Mouse (Mus musculus): ENCODE measurements around the gene Rwdd2b. TPM values are rescaled to one million over a fixed set of nuclear protein-coding genes. Genes with fewer than 3 reads are reported as not detected.
A peak's percentile ranks its signal among the peaks of the same experiment; 100 is the strongest.

Rwdd2b gene
- polyA plus RNA-seq (2014; fragmentation: Nextera tagmentation; extraction: Ambion mirVana), result 11.9 and 12.0 TPM in 2 replicates

- DNase-seq (ENCODE audit: low spot score) (peak; percentile 97), ATAC-seq (peak; percentile 99)
- under 1% methylated on average over 38 of the region's 38 CpGs for WGBS
- no peaks in the 10 kb centered on the region for H3K36me3 ChIP-seq (ENCODE audit: control insufficient read depth, insufficient read depth, low read length)
- H3K9me3 ChIP-seq (replicated peaks; ENCODE audit: control insufficient read depth, low read length), result no peaks in the 10 kb centered on the region
- peak within 1 kb of the TSS; percentile 81 for H3K27ac ChIP-seq (ENCODE audit: low read depth, low read length)
- peak within 1 kb of the TSS; percentile 84 for H3K4me2 ChIP-seq (ENCODE audit: low read length)
- H3K4me3 ChIP-seq (ENCODE audit: low read depth, low read length), result peak within 1 kb of the TSS; percentile 53
- H3K27me3 ChIP-seq (replicated peaks; ENCODE audit: control insufficient read depth, insufficient read depth, low read length), result no peaks in the 10 kb centered on the region
- H3K9ac ChIP-seq (ENCODE audit: low read length), result peak within 1 kb of the TSS; percentile 75
- peaks cover 11% of the 10 kb centered on the region for H3K4me1 ChIP-seq (ENCODE audit: control insufficient read depth, insufficient read depth, low read length)
Observed at GRCm38 (mm10) chr16:87440184-87440686, at the start of gene Rwdd2b. Gene Rwdd2b (minus strand): TSS chr16:87440573.

- ATAC-seq (no peak), DNase-seq (ENCODE audit: low spot score) (no peak)
- no peak overlapping the region for H3K27ac ChIP-seq (ENCODE audit: low read depth, low read length)
- H3K4me2 ChIP-seq (ENCODE audit: low read length), result no peak overlapping the region
- H3K4me3 ChIP-seq (ENCODE audit: low read depth, low read length), result no peak overlapping the region
- H3K27me3 ChIP-seq (replicated peaks; ENCODE audit: control insufficient read depth, insufficient read depth, low read length), result no peaks in the 10 kb centered on the region
- WGBS, result 88% methylated on average over 2 of the region's 2 CpGs
- H3K36me3 ChIP-seq (ENCODE audit: control insufficient read depth, insufficient read depth, low read length), result peaks cover 92% of the 10 kb centered on the region
- H3K9ac ChIP-seq (ENCODE audit: low read length), result no peak overlapping the region
- H3K4me1 ChIP-seq (ENCODE audit: control insufficient read depth, insufficient read depth, low read length), result no peaks in the 10 kb centered on the region
- no peaks in the 10 kb centered on the region for H3K9me3 ChIP-seq (replicated peaks; ENCODE audit: control insufficient read depth, low read length)
Observed at GRCm38 (mm10) chr16:87488605-87489004, 48.2 kb upstream of the Rwdd2b start.

- WGBS, result 96% methylated on average over 5 of the region's 5 CpGs
- H3K27ac ChIP-seq (ENCODE audit: low read depth, low read length), result no peak overlapping the region
- no peak for ATAC-seq
- DNase-seq (ENCODE audit: low spot score), result no peak
- no peaks in the 10 kb centered on the region for H3K27me3 ChIP-seq (replicated peaks; ENCODE audit: control insufficient read depth, insufficient read depth, low read length)
- no peak overlapping the region for H3K4me3 ChIP-seq (ENCODE audit: low read depth, low read length)
- peaks cover 96% of the 10 kb centered on the region for H3K36me3 ChIP-seq (ENCODE audit: control insufficient read depth, insufficient read depth, low read length)
- no peaks in the 10 kb centered on the region for H3K4me1 ChIP-seq (ENCODE audit: control insufficient read depth, insufficient read depth, low read length)
- no peak overlapping the region for H3K9ac ChIP-seq (ENCODE audit: low read length)
- no peak overlapping the region for H3K4me2 ChIP-seq (ENCODE audit: low read length)
- no peaks in the 10 kb centered on the region for H3K9me3 ChIP-seq (replicated peaks; ENCODE audit: control insufficient read depth, low read length)
Observed at GRCm38 (mm10) chr16:87486739-87487138, 46.4 kb upstream of the Rwdd2b start.

- H3K27me3 ChIP-seq (replicated peaks; ENCODE audit: control insufficient read depth, insufficient read depth, low read length), result no peaks in the 10 kb centered on the region
- 92% methylated on average over 5 of the region's 5 CpGs for WGBS
- H3K36me3 ChIP-seq (ENCODE audit: control insufficient read depth, insufficient read depth, low read length), result peaks cover 92% of the 10 kb centered on the region
- no peak overlapping the region for H3K27ac ChIP-seq (ENCODE audit: low read depth, low read length)
- H3K9me3 ChIP-seq (replicated peaks; ENCODE audit: control insufficient read depth, low read length), result no peaks in the 10 kb centered on the region
- H3K4me3 ChIP-seq (ENCODE audit: low read depth, low read length), result no peak overlapping the region
- ATAC-seq (no peak), DNase-seq (ENCODE audit: low spot score) (no peak)
- H3K9ac ChIP-seq (ENCODE audit: low read length), result no peak overlapping the region
- no peak overlapping the region for H3K4me2 ChIP-seq (ENCODE audit: low read length)
- no peaks in the 10 kb centered on the region for H3K4me1 ChIP-seq (ENCODE audit: control insufficient read depth, insufficient read depth, low read length)
Observed at GRCm38 (mm10) chr16:87484367-87484766, 44.0 kb upstream of the Rwdd2b start.

- H3K9ac ChIP-seq (ENCODE audit: low read length), result no peak overlapping the region
- 89% methylated on average over 4 of the region's 4 CpGs for WGBS
- no peak for ATAC-seq
- peaks cover 78% of the 10 kb centered on the region for H3K36me3 ChIP-seq (ENCODE audit: control insufficient read depth, insufficient read depth, low read length)
- no peak for DNase-seq (ENCODE audit: low spot score)
- no peaks in the 10 kb centered on the region for H3K4me1 ChIP-seq (ENCODE audit: control insufficient read depth, insufficient read depth, low read length)
- no peak overlapping the region for H3K27ac ChIP-seq (ENCODE audit: low read depth, low read length)
- no peaks in the 10 kb centered on the region for H3K27me3 ChIP-seq (replicated peaks; ENCODE audit: control insufficient read depth, insufficient read depth, low read length)
- H3K4me3 ChIP-seq (ENCODE audit: low read depth, low read length), result no peak overlapping the region
- no peak overlapping the region for H3K4me2 ChIP-seq (ENCODE audit: low read length)
- H3K9me3 ChIP-seq (replicated peaks; ENCODE audit: control insufficient read depth, low read length), result no peaks in the 10 kb centered on the region
Observed at GRCm38 (mm10) chr16:87470579-87470978, 30.2 kb upstream of the Rwdd2b start.

GRCm38 (mm10) chr16:87458752-87459151 lies 18.4 kb upstream of the Rwdd2b start:
- no peak for ATAC-seq

GRCm38 (mm10) chr16:87455180-87455611 lies 14.8 kb upstream of the Rwdd2b start:
- Histone ChIP-seq H3K9ac (ENCODE audit: low read length) (peak overlapping the region; percentile 80), H3K4me1 (ENCODE audit: control insufficient read depth, insufficient read depth, low read length) (peaks cover 12% of the 10 kb centered on the region), H3K27me3 (replicated peaks; ENCODE audit: control insufficient read depth, insufficient read depth, low read length) (no peaks in the 10 kb centered on the region), H3K9me3 (replicated peaks; ENCODE audit: control insufficient read depth, low read length) (no peaks in the 10 kb centered on the region), H3K4me3 (ENCODE audit: low read depth, low read length) (peak overlapping the region; percentile 91), H3K27ac (ENCODE audit: low read depth, low read length) (peak overlapping the region; percentile 48; the same call in 1 of the 2 replicates), H3K36me3 (ENCODE audit: control insufficient read depth, insufficient read depth, low read length) (peaks cover 9% of the 10 kb centered on the region; the same call in 1 of the 2 replicates), H3K4me2 (ENCODE audit: low read length) (peak overlapping the region; percentile 92)
- DNase-seq (ENCODE audit: low spot score) (peak; percentile 22), ATAC-seq (peak; percentile 80)
- WGBS, result under 1% methylated on average over 38 of the region's 38 CpGs

More at GRCm38 (mm10) chr16:87458752-87459151, 18.4 kb upstream of the Rwdd2b start:
- peaks cover 33% of the 10 kb centered on the region for H3K36me3 ChIP-seq (ENCODE audit: control insufficient read depth, insufficient read depth, low read length)
- H3K4me3 ChIP-seq (ENCODE audit: low read depth, low read length), result no peak overlapping the region
- H3K9ac ChIP-seq (ENCODE audit: low read length), result no peak overlapping the region
- DNase-seq (ENCODE audit: low spot score), result no peak
- no peak overlapping the region for H3K27ac ChIP-seq (ENCODE audit: low read depth, low read length)
- H3K9me3 ChIP-seq (replicated peaks; ENCODE audit: control insufficient read depth, low read length), result no peaks in the 10 kb centered on the region
- no peaks in the 10 kb centered on the region for H3K27me3 ChIP-seq (replicated peaks; ENCODE audit: control insufficient read depth, insufficient read depth, low read length)
- peaks cover 12% of the 10 kb centered on the region for H3K4me1 ChIP-seq (ENCODE audit: control insufficient read depth, insufficient read depth, low read length)
- no peak overlapping the region for H3K4me2 ChIP-seq (ENCODE audit: low read length)
- WGBS, result 99% methylated on average over 3 of the region's 3 CpGs

- Histone ChIP-seq H3K36me3 (ENCODE audit: control insufficient read depth, insufficient read depth, low read length) (peaks cover 6% of the 10 kb centered on the region; the same call in 1 of the 2 replicates), H3K27ac (ENCODE audit: low read depth, low read length) (peak within 1 kb of the TSS; percentile 48; the same call in 1 of the 2 replicates), H3K9ac (ENCODE audit: low read length) (peak within 1 kb of the TSS; percentile 80), H3K4me2 (ENCODE audit: low read length) (peak within 1 kb of the TSS; percentile 92), H3K27me3 (replicated peaks; ENCODE audit: control insufficient read depth, insufficient read depth, low read length) (no peaks in the 10 kb centered on the region), H3K4me1 (ENCODE audit: control insufficient read depth, insufficient read depth, low read length) (peaks cover 12% of the 10 kb centered on the region), H3K4me3 (ENCODE audit: low read depth, low read length) (peak within 1 kb of the TSS; percentile 91), H3K9me3 (replicated peaks; ENCODE audit: control insufficient read depth, low read length) (no peaks in the 10 kb centered on the region)
- WGBS, result 10% methylated on average over 43 of the region's 45 CpGs
- ATAC-seq, result peak; percentile 99
- DNase-seq (ENCODE audit: low spot score), result peak; percentile 96
Observed at GRCm38 (mm10) chr16:87454419-87455179, 14.2 kb upstream of the Rwdd2b start, which contains the start of gene Usp16. Gene Usp16 (plus strand): TSS chr16:87454703.

GRCm38 (mm10) chr16:87453226-87453625 lies 12.9 kb upstream of the Rwdd2b start:
- H3K9ac ChIP-seq (ENCODE audit: low read length), result no peak overlapping the region
- ATAC-seq, result no peak
- H3K27me3 ChIP-seq (replicated peaks; ENCODE audit: control insufficient read depth, insufficient read depth, low read length), result no peaks in the 10 kb centered on the region
- H3K4me3 ChIP-seq (ENCODE audit: low read depth, low read length), result no peak overlapping the region
- H3K27ac ChIP-seq (ENCODE audit: low read depth, low read length), result no peak overlapping the region
- H3K36me3 ChIP-seq (ENCODE audit: control insufficient read depth, insufficient read depth, low read length), result no peaks in the 10 kb centered on the region
- no peaks in the 10 kb centered on the region for H3K9me3 ChIP-seq (replicated peaks; ENCODE audit: control insufficient read depth, low read length)
- peaks cover 12% of the 10 kb centered on the region for H3K4me1 ChIP-seq (ENCODE audit: control insufficient read depth, insufficient read depth, low read length)
- DNase-seq (ENCODE audit: low spot score), result no peak
- WGBS, result 89% methylated on average over 2 of the region's 2 CpGs
- no peak overlapping the region for H3K4me2 ChIP-seq (ENCODE audit: low read length)
